In genomic region chr7:125211346-125211973, GRCm38 (mm10) we compare ENCODE assay signal across 28 mouse cellular contexts.
DNase-seq lines count a peak whose midpoint lies in the region; ATAC-seq and TF ChIP-seq lines count a peak whose summit lies in the region.
"Had no signal": no experiment of that assay in that cellular context is flagged by ENCODE, and none has a peak within 500 bp of the region (broad histone marks: within the 10 kb centered on the region; RNA-seq: fewer than 3 reads in every experiment).

No protein-coding gene starts in this region.

- no peaks in the 10 kb centered on the region for H3K36me3 ChIP-seq in heart, embryonic 10.5 days
- no peaks in the 10 kb centered on the region for H3K36me3 ChIP-seq in hindbrain, embryonic 11.5 days (ENCODE audit: control insufficient read depth, insufficient read depth, low read length)
- no peaks in the 10 kb centered on the region for H3K36me3 ChIP-seq in hindbrain, embryonic 13.5 days
- no peaks in the 10 kb centered on the region for H3K36me3 ChIP-seq in neural tube, embryonic 11.5 days (ENCODE audit: control insufficient read depth, insufficient read depth, low read length)
- no peaks in the 10 kb centered on the region for H3K36me3 ChIP-seq in intestine, postnatal 0 days (ENCODE audit: control insufficient read depth, insufficient read depth)
- H3K36me3 ChIP-seq: embryonic facial prominence, embryonic 12.5 days; heart, embryonic 15.5 days; kidney, embryonic 15.5 days; liver, embryonic 12.5 days; midbrain, embryonic 12.5 days had no signal

- DNase-seq in heart, embryonic 10.5 days (ENCODE audit: low spot score): peak; percentile 24
- no peak for DNase-seq in heart, adult 8-10 months (ENCODE audit: low spot score)
- peak; percentile 54 for DNase-seq in hindbrain, embryonic 11.5 days (ENCODE audit: low spot score)
- DNase-seq in neural tube, embryonic 11.5 days (ENCODE audit: low spot score): peak; percentile 57
- DNase-seq in T-cell, adult 2 months (ENCODE audit: low spot score): no peak
- no peak for DNase-seq in left cerebral cortex, postnatal 4 days
- DNase-seq: adrenal gland, postnatal 14 days; B cell, adult 2 months; cerebellum, adult 11 months; cerebellum, adult 9-10 months; cerebellum, postnatal 36 days; gastrocnemius, postnatal 36 days; heart, adult 2 months; kidney, adult 11 months; kidney, postnatal 25 days; liver, postnatal 0 days; lung, postnatal 36 days; thymus, postnatal 14 days had no signal

- no peak for TF ChIP-seq CTCF in intestine, postnatal 0 days (IDR thresholded peaks at IDR 0.05; ENCODE audit: low read depth)

- H3K27me3 ChIP-seq in heart, embryonic 10.5 days (ENCODE audit: insufficient read depth, poor library complexity, severe bottlenecking): no peaks in the 10 kb centered on the region
- H3K27me3 ChIP-seq in hindbrain, embryonic 11.5 days (ENCODE audit: control insufficient read depth, insufficient read depth, low read length): no peaks in the 10 kb centered on the region
- H3K27me3 ChIP-seq in hindbrain, embryonic 13.5 days: no peaks in the 10 kb centered on the region
- H3K27me3 ChIP-seq in neural tube, embryonic 11.5 days (ENCODE audit: control insufficient read depth, insufficient read depth, low read length): no peaks in the 10 kb centered on the region
- no peaks in the 10 kb centered on the region for H3K27me3 ChIP-seq in intestine, postnatal 0 days (replicated peaks; ENCODE audit: control insufficient read depth, insufficient read depth, low read length)
- H3K27me3 ChIP-seq: embryonic facial prominence, embryonic 12.5 days; heart, embryonic 15.5 days; kidney, embryonic 15.5 days; liver, embryonic 12.5 days; midbrain, embryonic 12.5 days had no signal

- 72% methylated on average over 6 of the region's 6 CpGs for WGBS in heart, embryonic 10.5 days
- 46% methylated on average over 6 of the region's 6 CpGs for WGBS in hindbrain, embryonic 11.5 days
- 34% methylated on average over 6 of the region's 6 CpGs for WGBS in hindbrain, embryonic 13.5 days
- WGBS in neural tube, embryonic 11.5 days: 58% methylated on average over 6 of the region's 6 CpGs
- WGBS in intestine, postnatal 0 days: 75% methylated on average over 6 of the region's 6 CpGs

- no peak overlapping the region for H3K27ac ChIP-seq in heart, embryonic 10.5 days
- no peak overlapping the region for H3K27ac ChIP-seq in hindbrain, embryonic 11.5 days (ENCODE audit: low read depth, low read length)
- H3K27ac ChIP-seq in hindbrain, embryonic 13.5 days: no peak overlapping the region
- no peak overlapping the region for H3K27ac ChIP-seq in neural tube, embryonic 11.5 days (ENCODE audit: low read depth, low read length)
- no peak overlapping the region for H3K27ac ChIP-seq in intestine, postnatal 0 days (ENCODE audit: low read depth, low read length)
- H3K27ac ChIP-seq: embryonic facial prominence, embryonic 12.5 days; heart, adult 2 months; heart, embryonic 15.5 days; kidney, embryonic 15.5 days; left cerebral cortex, adult 2 months; liver, embryonic 12.5 days; midbrain, embryonic 12.5 days had no signal

- no peak overlapping the region for H3K4me3 ChIP-seq in heart, embryonic 10.5 days
- H3K4me3 ChIP-seq in hindbrain, embryonic 11.5 days (ENCODE audit: low read depth, low read length): no peak overlapping the region
- no peak overlapping the region for H3K4me3 ChIP-seq in hindbrain, embryonic 13.5 days
- H3K4me3 ChIP-seq in neural tube, embryonic 11.5 days (ENCODE audit: low read depth, low read length): no peak overlapping the region
- H3K4me3 ChIP-seq in intestine, postnatal 0 days (ENCODE audit: low read depth, low read length): no peak overlapping the region
- H3K4me3 ChIP-seq: embryonic facial prominence, embryonic 12.5 days; heart, adult 2 months; heart, embryonic 15.5 days; kidney, embryonic 15.5 days; left cerebral cortex, adult 2 months; liver, embryonic 12.5 days; midbrain, embryonic 12.5 days; myocyte had no signal

- peak; percentile 90 for ATAC-seq in hindbrain, embryonic 11.5 days (ENCODE audit: low FRiP score)
- peak; percentile 71 for ATAC-seq in hindbrain, embryonic 13.5 days (ENCODE audit: low FRiP score)
- ATAC-seq in neural tube, embryonic 11.5 days (ENCODE audit: insufficient read depth, low FRiP score, low TSS enrichment): peak; percentile 76
- ATAC-seq in intestine, postnatal 0 days: no peak
- ATAC-seq: forebrain, embryonic 14.5 days; liver, embryonic 12.5 days; liver, postnatal 0 days had no signal

- no peaks in the 10 kb centered on the region for H3K9me3 ChIP-seq in heart, embryonic 10.5 days
- H3K9me3 ChIP-seq in hindbrain, embryonic 11.5 days (ENCODE audit: control insufficient read depth, low read length): no peaks in the 10 kb centered on the region
- no peaks in the 10 kb centered on the region for H3K9me3 ChIP-seq in hindbrain, embryonic 13.5 days
- no peaks in the 10 kb centered on the region for H3K9me3 ChIP-seq in neural tube, embryonic 11.5 days (ENCODE audit: control insufficient read depth, low read length)
- no peaks in the 10 kb centered on the region for H3K9me3 ChIP-seq in intestine, postnatal 0 days (ENCODE audit: control insufficient read depth)
- H3K9me3 ChIP-seq: embryonic facial prominence, embryonic 12.5 days; heart, embryonic 15.5 days; kidney, embryonic 15.5 days; liver, embryonic 12.5 days; midbrain, embryonic 12.5 days had no signal

- H3K4me1 ChIP-seq in heart, embryonic 10.5 days: no peaks in the 10 kb centered on the region
- H3K4me1 ChIP-seq in hindbrain, embryonic 11.5 days (replicated peaks; ENCODE audit: control insufficient read depth, insufficient read depth, low read length): no peaks in the 10 kb centered on the region
- H3K4me1 ChIP-seq in hindbrain, embryonic 13.5 days (replicated peaks): peaks cover 10% of the 10 kb centered on the region
- H3K4me1 ChIP-seq in neural tube, embryonic 11.5 days (ENCODE audit: control insufficient read depth, insufficient read depth, low read length): no peaks in the 10 kb centered on the region
- H3K4me1 ChIP-seq in intestine, postnatal 0 days (replicated peaks; ENCODE audit: control insufficient read depth, insufficient read depth, low read length): no peaks in the 10 kb centered on the region
- H3K4me1 ChIP-seq: embryonic facial prominence, embryonic 12.5 days; heart, embryonic 15.5 days; kidney, embryonic 15.5 days; liver, embryonic 12.5 days; midbrain, embryonic 12.5 days had no signal

- intact Hi-C loops in left cerebral cortex, postnatal 4 days (cut with DNase I): no loop called here

- H3K9ac ChIP-seq in hindbrain, embryonic 11.5 days (ENCODE audit: low read depth, low read length): no peak overlapping the region
- no peak overlapping the region for H3K9ac ChIP-seq in hindbrain, embryonic 13.5 days
- H3K9ac ChIP-seq in neural tube, embryonic 11.5 days (ENCODE audit: low read length): no peak overlapping the region
- no peak overlapping the region for H3K9ac ChIP-seq in intestine, postnatal 0 days (ENCODE audit: low read depth, low read length)
- H3K9ac ChIP-seq: embryonic facial prominence, embryonic 12.5 days; heart, embryonic 15.5 days; kidney, embryonic 15.5 days; liver, embryonic 12.5 days; liver, postnatal 0 days; midbrain, embryonic 12.5 days had no signal

- no peak overlapping the region for H3K4me2 ChIP-seq in hindbrain, embryonic 11.5 days (replicated peaks; ENCODE audit: low read depth, low read length)
- H3K4me2 ChIP-seq in hindbrain, embryonic 13.5 days: no peak overlapping the region
- H3K4me2 ChIP-seq in neural tube, embryonic 11.5 days (ENCODE audit: low read depth): no peak overlapping the region
- no peak overlapping the region for H3K4me2 ChIP-seq in intestine, postnatal 0 days (replicated peaks; ENCODE audit: low read depth)
- H3K4me2 ChIP-seq: embryonic facial prominence, embryonic 12.5 days; heart, embryonic 15.5 days; kidney, embryonic 15.5 days; liver, embryonic 12.5 days; midbrain, embryonic 12.5 days had no signal

Comparison
In these comparisons a context has a peak if more than half of its experiments do, and no peak if none do; other contexts are left out.
1. DNase-seq: peak in heart, embryonic 10.5 days (single experiment), hindbrain, embryonic 11.5 days (single experiment) and neural tube, embryonic 11.5 days (single experiment); none in heart, adult 8-10 months (single experiment), T-cell, adult 2 months (single experiment) and left cerebral cortex, postnatal 4 days (single experiment).